Mouse (Mus musculus): ENCODE results near the gene Krt7.

Gene Krt7

DNA sequence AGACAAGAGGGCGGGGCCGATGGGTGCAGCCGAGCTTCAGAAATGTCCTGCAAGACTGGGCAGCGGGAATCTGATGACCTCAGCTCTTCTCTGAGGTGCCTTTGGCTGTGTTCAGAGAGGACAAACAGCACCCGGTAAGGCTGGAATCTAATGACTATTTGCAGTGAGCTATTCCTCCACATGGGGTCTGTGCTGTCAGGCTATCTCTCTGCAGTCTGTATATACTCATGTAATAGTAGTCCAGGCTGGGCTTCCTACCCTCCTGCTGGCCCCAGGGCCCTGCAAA is 34.1 kb upstream of the Krt7 start:
- DNase-seq (ENCODE audit: low spot score): no peak

GRCm38 (mm10) chr15:101378646-101379045 is 32.2 kb upstream of the Krt7 start:
- no peak for DNase-seq (ENCODE audit: low spot score)

DNA sequence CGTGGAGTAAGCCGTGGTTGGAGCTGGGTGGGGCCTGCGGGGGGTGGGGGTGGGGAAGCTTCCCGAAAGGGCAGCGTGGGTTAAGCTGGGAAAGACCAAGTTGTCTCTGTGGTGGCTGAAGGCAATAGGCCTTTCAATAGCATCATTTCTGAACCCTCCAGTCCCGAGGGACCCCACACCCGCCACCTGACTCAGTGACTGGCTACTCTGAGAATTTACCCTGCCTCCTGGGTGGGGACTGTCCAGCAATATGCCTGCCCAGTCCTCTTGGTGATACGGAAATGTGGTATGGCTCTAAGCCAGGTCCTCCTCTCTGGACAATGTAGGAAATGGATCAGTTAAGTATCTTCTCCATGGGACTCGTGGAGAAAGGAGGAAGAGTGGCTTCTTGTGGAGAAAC is 29.1 kb upstream of the Krt7 start:
- DNase-seq (ENCODE audit: low spot score): no peak

DNA sequence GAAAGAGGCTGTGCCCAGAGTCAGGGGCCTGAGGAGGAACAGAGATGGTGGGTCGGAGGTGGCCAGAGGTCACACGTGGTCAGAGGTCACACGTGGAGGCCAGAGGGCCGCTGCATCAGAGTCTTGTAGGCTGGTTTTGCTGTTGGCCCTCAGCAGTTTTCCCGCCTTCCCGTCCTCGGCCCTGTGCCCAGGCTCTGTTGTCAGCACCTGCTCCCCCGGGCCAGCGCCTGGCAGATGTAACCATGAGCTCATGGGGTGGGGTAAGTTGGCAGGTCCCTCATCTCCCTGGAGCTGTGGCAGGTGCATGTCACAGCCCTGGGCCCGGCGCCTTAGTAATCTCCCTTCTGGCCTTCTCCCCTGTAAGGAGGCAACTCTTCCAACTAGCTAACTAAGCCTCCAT is 28.0 kb upstream of the Krt7 start:
- DNase-seq (ENCODE audit: low spot score): no peak

- DNase-seq (ENCODE audit: low spot score): no peak
Measured at GRCm38 (mm10) chr15:101384610-101385009, 26.2 kb upstream of the Krt7 start.

GRCm38 (mm10) chr15:101385064-101385463 is 25.8 kb upstream of the Krt7 start:
- DNase-seq (ENCODE audit: low spot score): no peak

DNA sequence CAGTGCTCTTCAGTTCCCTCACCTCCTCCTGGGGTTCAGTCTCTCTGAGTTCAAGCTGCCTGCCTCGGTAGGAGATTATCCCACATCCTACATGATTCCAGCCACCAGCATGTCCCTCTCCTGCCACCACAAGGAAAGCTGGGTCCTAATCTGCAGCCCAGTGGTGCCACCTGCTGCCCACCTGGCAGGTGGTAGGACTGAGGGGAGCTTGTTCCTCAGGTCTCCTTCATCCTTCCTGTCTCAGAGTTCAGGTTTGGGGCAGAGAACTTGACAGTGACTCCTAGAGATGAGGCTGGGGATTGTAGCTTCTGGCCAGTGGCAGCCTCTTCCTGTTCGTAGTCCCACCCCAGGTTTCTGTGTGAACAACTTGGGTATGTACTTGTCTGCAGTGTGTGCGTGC is 23.7 kb upstream of the Krt7 start:
- no peak for DNase-seq (ENCODE audit: low spot score)

DNA sequence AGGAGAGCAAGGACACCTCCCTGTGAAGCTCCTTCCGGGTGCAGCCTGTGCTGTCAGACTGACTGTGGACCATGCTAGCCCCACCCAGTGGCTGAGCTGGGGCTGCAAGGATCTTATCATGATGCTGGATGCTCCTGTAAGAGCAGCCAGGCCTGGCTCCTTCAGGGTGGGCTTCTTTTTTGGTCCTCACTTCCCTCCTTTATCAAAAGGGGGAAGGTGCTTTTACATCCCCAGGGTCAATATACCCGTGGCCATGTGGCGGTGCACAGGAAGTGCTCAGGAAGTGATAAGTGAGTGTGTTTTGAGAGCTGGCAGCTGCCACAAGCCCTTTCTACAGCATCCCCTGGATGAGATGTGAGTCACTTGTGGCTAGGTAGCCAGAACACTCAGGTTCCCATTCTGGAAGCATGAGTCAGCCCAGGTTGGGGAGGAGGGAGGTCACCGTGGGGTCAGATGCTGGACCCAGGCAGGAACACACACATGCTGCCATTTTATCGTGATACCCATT is 22.8 kb upstream of the Krt7 start:
- DNase-seq (ENCODE audit: low spot score): no peak

GRCm38 (mm10) chr15:101390203-101390602 is 20.6 kb upstream of the Krt7 start:
- DNase-seq (ENCODE audit: low spot score): no peak

- DNase-seq (ENCODE audit: low spot score): no peak
Measured at GRCm38 (mm10) chr15:101392251-101392650, 18.6 kb upstream of the Krt7 start.

- no peak for DNase-seq (ENCODE audit: low spot score)
Measured at GRCm38 (mm10) chr15:101394908-101395307, 15.9 kb upstream of the Krt7 start.

DNA sequence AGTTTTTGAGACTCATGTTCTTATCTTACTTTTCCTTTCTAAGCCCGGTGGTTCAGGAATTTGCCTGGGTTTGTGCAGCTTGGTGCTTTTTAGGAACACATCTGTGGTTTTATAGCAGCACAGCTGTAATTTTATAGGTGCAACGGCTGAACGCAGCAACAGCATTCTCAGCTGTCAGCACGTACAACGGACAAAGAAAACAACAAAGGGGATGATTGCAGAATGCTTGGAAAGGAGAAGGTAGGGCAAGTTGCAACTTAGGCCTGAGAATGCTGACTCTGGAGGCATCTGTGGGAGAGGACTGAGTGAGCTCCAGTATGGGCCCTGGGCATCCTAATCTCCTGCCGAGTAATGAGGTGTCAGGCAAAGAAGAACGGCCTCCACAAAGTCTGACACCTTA is 14.4 kb upstream of the Krt7 start:
- DNase-seq (ENCODE audit: low spot score): no peak

- no peak for DNase-seq (ENCODE audit: low spot score)
Measured at GRCm38 (mm10) chr15:101396921-101397320, 13.9 kb upstream of the Krt7 start.

GRCm38 (mm10) chr15:101397683-101398082 is 13.2 kb upstream of the Krt7 start:
- DNase-seq (ENCODE audit: low spot score): no peak

- no peak for DNase-seq (ENCODE audit: low spot score)
Measured at GRCm38 (mm10) chr15:101398269-101398668, 12.6 kb upstream of the Krt7 start.

DNA sequence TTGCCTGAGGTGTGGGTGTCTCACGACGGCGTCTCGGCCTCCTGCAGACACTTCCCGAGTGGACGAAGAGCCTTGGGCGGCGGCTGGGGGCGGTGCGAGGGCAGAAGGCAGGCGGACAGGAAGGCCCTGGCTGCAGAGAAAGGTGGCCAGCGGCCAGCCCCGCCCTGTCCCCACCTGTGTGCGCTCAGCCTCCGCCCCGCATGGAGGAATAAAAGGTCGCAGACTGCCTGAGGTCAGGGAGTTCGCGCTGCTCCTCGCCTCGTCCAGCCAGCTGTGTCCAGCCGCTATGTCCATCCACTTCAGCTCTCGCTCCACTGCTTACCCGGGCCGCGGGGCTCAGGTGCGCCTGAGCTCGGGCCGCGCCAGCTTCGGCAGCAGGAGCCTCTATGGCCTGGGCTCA is 1.3 kb downstream of the Krt7 start:
- no peak for DNase-seq (ENCODE audit: low spot score)

- DNase-seq (ENCODE audit: low spot score): no peak
Measured at GRCm38 (mm10) chr15:101413916-101414635, 3.2 kb downstream of the Krt7 start.

GRCm38 (mm10) chr15:101414807-101415565 is 4.1 kb downstream of the Krt7 start:
- DNase-seq (ENCODE audit: low spot score): no peak

DNA sequence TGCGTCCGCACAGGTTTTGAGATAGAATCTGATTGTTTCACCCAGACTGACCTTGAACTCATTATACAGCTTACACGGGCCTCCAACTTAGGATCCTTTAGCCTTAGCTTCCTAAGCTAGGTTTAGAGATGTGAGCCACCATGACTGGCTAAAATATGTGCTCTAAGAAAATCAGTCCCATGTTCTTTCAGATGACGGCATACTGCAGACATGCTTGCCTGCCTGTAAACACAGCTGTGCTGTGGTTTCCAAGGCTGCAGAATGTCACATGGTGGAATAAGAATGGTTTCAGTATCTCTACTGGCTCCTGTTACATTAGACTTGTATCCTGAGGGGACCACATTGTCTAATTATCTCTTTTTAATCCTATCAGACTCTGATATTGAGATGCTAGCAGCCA is 8.1 kb downstream of the Krt7 start:
- DNase-seq (ENCODE audit: low spot score): no peak

DNA sequence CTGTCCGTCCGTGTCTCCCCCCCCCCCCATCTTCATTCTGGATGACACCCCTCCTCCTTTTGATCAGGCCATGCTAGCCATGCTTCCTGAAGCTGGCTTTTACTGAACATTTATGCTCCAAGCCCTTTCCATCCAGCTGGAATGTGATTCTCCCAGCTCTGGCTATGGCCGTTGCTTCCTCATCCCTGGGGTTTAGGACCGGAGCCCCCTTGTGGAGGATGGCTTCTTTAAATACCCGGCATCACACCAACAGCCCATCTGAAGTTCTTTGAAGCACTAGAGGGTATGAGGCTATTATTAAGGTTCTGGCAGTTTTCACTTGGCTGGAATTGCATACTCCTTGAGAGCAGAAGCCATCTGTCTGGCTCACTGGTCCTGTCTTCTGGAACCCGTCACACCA is 10.1 kb downstream of the Krt7 start:
- no peak for DNase-seq (ENCODE audit: low spot score)

DNA sequence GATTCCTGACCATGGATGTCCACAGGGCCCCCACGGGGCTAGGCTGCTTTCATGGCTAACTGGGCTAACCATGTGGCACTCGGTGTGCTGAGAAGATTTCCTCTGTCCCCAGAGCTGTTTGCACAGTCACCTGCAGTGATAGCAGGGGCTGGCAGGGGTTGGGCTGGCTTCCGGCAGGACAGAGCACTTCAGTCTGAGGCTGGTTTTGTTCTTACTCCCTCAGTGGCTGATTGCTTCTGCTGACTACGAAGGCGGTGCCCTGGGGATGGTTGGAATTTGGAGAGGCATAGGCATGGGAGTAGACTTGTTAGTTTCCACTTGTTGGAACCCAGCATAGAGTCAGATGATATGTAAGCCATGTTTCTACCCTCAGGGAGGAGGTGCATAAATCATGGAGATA is 14.1 kb downstream of the Krt7 start:
- DNase-seq (ENCODE audit: low spot score): no peak

DNA sequence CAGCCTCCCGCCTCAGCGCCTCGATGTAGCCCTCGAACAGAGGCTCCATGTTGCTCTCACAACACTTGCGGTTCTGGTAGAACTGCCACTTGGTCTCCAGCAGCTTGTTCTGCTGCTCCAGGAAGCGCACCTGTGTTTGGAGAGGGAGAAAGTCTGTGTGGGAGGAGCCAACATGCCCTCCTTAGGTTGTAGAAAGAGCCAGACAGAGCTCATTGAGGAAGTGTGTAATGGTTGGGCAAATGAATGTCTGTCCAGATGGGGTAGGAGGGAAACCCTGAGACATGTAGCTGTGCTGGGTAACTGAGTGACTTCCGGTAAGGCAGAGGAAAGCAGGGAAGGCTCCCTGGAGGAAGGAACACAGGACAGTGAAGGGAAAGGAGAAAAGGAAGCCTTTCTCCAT is 25.8 kb downstream of the Krt7 start:
- DNase-seq (ENCODE audit: low spot score): no peak

- no peak for DNase-seq (ENCODE audit: low spot score)
Measured at GRCm38 (mm10) chr15:101438555-101438954, 27.7 kb downstream of the Krt7 start, which contains the start of gene Krt87. Gene Krt87, minus strand, starts transcription at chr15:101438804.

GRCm38 (mm10) chr15:101440837-101441236 is 30.0 kb downstream of the Krt7 start:
- DNase-seq (ENCODE audit: low spot score): no peak
